Mouse (Mus musculus): Measurements from ENCODE around the gene Zbtb38. TPM values are rescaled to one million over a fixed set of nuclear protein-coding genes. Genes with fewer than 3 reads are reported as not detected.
"Not testable (repeated sequence)": the region's sequence is repeated elsewhere in the genome, so short reads cannot be mapped to it uniquely, and the experiment has no call there.

The Zbtb38 gene
- polyA plus RNA-seq, 1 experiment from 2014 or later, result 15.3 TPM

- no peak overlapping the region for H3K4me3 ChIP-seq (ENCODE audit: low read depth, low read length)
- H3K4me1 ChIP-seq (replicated peaks; ENCODE audit: control insufficient read depth, insufficient read depth), result no peaks in the 10 kb centered on the region
- peaks cover 16% of the 10 kb centered on the region for H3K36me3 ChIP-seq (ENCODE audit: control insufficient read depth, insufficient read depth, low read length)
- ATAC-seq (ENCODE audit: low FRiP score, low TSS enrichment) (no peak), DNase-seq (ENCODE audit: low spot score) (no peak)
- 85% methylated on average over 14 of the region's 14 CpGs for WGBS
- H3K9me3 ChIP-seq (ENCODE audit: control insufficient read depth, low read length), result no peaks in the 10 kb centered on the region
- no peak overlapping the region for H3K4me2 ChIP-seq (replicated peaks; ENCODE audit: low read depth)
- no peak for TF ChIP-seq EP300 (optimal IDR thresholded peaks at IDR 0.05)
- TF ChIP-seq CTCF (IDR thresholded peaks at IDR 0.05; ENCODE audit: low read depth), result no peak
- H3K9ac ChIP-seq (ENCODE audit: low read length), result no peak overlapping the region
- no peaks in the 10 kb centered on the region for H3K27me3 ChIP-seq (ENCODE audit: control insufficient read depth, insufficient read depth, low read length)
- H3K27ac ChIP-seq (replicated peaks), result no peak overlapping the region
Observed at GRCm38 (mm10) chr9:96684866-96685599, 67.6 kb downstream of the Zbtb38 start.

- H3K4me1 ChIP-seq (replicated peaks; ENCODE audit: control insufficient read depth, insufficient read depth), result no peaks in the 10 kb centered on the region
- H3K27ac ChIP-seq (replicated peaks), result no peak overlapping the region
- H3K36me3 ChIP-seq (ENCODE audit: control insufficient read depth, insufficient read depth, low read length), result peaks cover 16% of the 10 kb centered on the region
- no peak for ATAC-seq (ENCODE audit: low FRiP score, low TSS enrichment)
- TF ChIP-seq EP300 (optimal IDR thresholded peaks at IDR 0.05) (no peak), CTCF (IDR thresholded peaks at IDR 0.05; ENCODE audit: low read depth) (no peak)
- H3K4me2 ChIP-seq (replicated peaks; ENCODE audit: low read depth), result no peak overlapping the region
- no peak overlapping the region for H3K4me3 ChIP-seq (ENCODE audit: low read depth, low read length)
- DNase-seq (ENCODE audit: low spot score), result no peak
- H3K9ac ChIP-seq (ENCODE audit: low read length), result no peak overlapping the region
- H3K9me3 ChIP-seq (ENCODE audit: control insufficient read depth, low read length), result no peaks in the 10 kb centered on the region
- 88% methylated on average over 4 of the region's 4 CpGs for WGBS
- H3K27me3 ChIP-seq (ENCODE audit: control insufficient read depth, insufficient read depth, low read length), result no peaks in the 10 kb centered on the region
Observed at GRCm38 (mm10) chr9:96684165-96684792, 68.4 kb downstream of the Zbtb38 start.

- H3K27me3 ChIP-seq (ENCODE audit: control insufficient read depth, insufficient read depth, low read length), result no peaks in the 10 kb centered on the region
- no peak for TF ChIP-seq EP300 (optimal IDR thresholded peaks at IDR 0.05)
- no peaks in the 10 kb centered on the region for H3K36me3 ChIP-seq (ENCODE audit: control insufficient read depth, insufficient read depth, low read length)
- H3K4me2 ChIP-seq (replicated peaks; ENCODE audit: low read depth), result no peak overlapping the region
- ATAC-seq (ENCODE audit: low FRiP score, low TSS enrichment) (no peak), DNase-seq (ENCODE audit: low spot score) (no peak)
- no peaks in the 10 kb centered on the region for H3K4me1 ChIP-seq (replicated peaks; ENCODE audit: control insufficient read depth, insufficient read depth)
- no peak overlapping the region for H3K9ac ChIP-seq (ENCODE audit: low read length)
- 79% methylated on average over 5 of the region's 5 CpGs for WGBS
- no peaks in the 10 kb centered on the region for H3K9me3 ChIP-seq (ENCODE audit: control insufficient read depth, low read length)
- no peak overlapping the region for H3K4me3 ChIP-seq (ENCODE audit: low read depth, low read length)
- no peak overlapping the region for H3K27ac ChIP-seq (replicated peaks)
Observed at GRCm38 (mm10) chr9:96678611-96679010, 74.0 kb downstream of the Zbtb38 start.

GRCm38 (mm10) chr9:96677711-96678110 is 74.9 kb downstream of the Zbtb38 start:
- H3K9me3 ChIP-seq (ENCODE audit: control insufficient read depth, low read length); H3K9ac ChIP-seq (ENCODE audit: low read length); ATAC-seq (ENCODE audit: low FRiP score, low TSS enrichment); H3K4me1 ChIP-seq (replicated peaks; ENCODE audit: control insufficient read depth, insufficient read depth); H3K27ac ChIP-seq (replicated peaks); H3K4me2 ChIP-seq (replicated peaks; ENCODE audit: low read depth); H3K36me3 ChIP-seq (ENCODE audit: control insufficient read depth, insufficient read depth, low read length); H3K27me3 ChIP-seq (ENCODE audit: control insufficient read depth, insufficient read depth, low read length); H3K4me3 ChIP-seq (ENCODE audit: low read depth, low read length); DNase-seq (ENCODE audit: low spot score): not testable (repeated sequence)
- 84% methylated on average over 5 of the region's 5 CpGs for WGBS

GRCm38 (mm10) chr9:96676671-96677070 is 76.0 kb downstream of the Zbtb38 start:
- Histone ChIP-seq H3K4me3 (ENCODE audit: low read depth, low read length) (no peak overlapping the region), H3K27me3 (ENCODE audit: control insufficient read depth, insufficient read depth, low read length) (no peaks in the 10 kb centered on the region), H3K27ac (replicated peaks) (no peak overlapping the region), H3K9me3 (ENCODE audit: control insufficient read depth, low read length) (no peaks in the 10 kb centered on the region), H3K9ac (ENCODE audit: low read length) (no peak overlapping the region), H3K4me2 (replicated peaks; ENCODE audit: low read depth) (no peak overlapping the region), H3K36me3 (ENCODE audit: control insufficient read depth, insufficient read depth, low read length) (no peaks in the 10 kb centered on the region), H3K4me1 (replicated peaks; ENCODE audit: control insufficient read depth, insufficient read depth) (no peaks in the 10 kb centered on the region)
- 79% methylated on average over 10 of the region's 10 CpGs for WGBS
- ATAC-seq (ENCODE audit: low FRiP score, low TSS enrichment), result no peak
- TF ChIP-seq CTCF (IDR thresholded peaks at IDR 0.05; ENCODE audit: low read depth) (no peak), EP300 (optimal IDR thresholded peaks at IDR 0.05) (no peak)
- DNase-seq (ENCODE audit: low spot score), result no peak

Data from stomach, postnatal 0 days (tissue).